Mouse (Mus musculus) heart, postnatal 36 days (tissue): ENCODE measurements around the gene Slc25a18. TPM values are rescaled to one million over a fixed set of nuclear protein-coding genes. Genes with fewer than 3 reads are reported as not detected.

Source experiments
- DNase-seq, 2 experiments: peaks; one replicate each; pipeline ENCODE4 v3.0.0; 2021 to 2022
- intact Hi-C: fragments of 180-260 bp; cut with DNase I; formaldehyde crosslinking; loops from one replicate; pipeline ENCODE4 v1.15.1; 2025
- total RNA-seq, 2 experiments: library from RNA; stranded (reverse); gene quantifications; 2 replicates each; pipeline ENCODE4 v1.2.3; 2021

Slc25a18 gene
- under 1 TPM in 1 of 2 experiments, not detected in 1; 0.25 TPM for total RNA-seq

GRCm38 (mm10) chr6:120773149-120773628 is at the start of gene Slc25a18:
Gene Slc25a18, plus strand, starts transcription at chr6:120773578.
- intact Hi-C loops, result no loop called here
- no peak for DNase-seq

GRCm38 (mm10) chr6:120725986-120726385 is 47.4 kb upstream of the Slc25a18 start:
- no peak for DNase-seq
- intact Hi-C loops, result no loop called here

- DNase-seq, result no peak
Observed at GRCm38 (mm10) chr6:120736011-120736410, 37.4 kb upstream of the Slc25a18 start.

GRCm38 (mm10) chr6:120736566-120736965 is 36.8 kb upstream of the Slc25a18 start:
- intact Hi-C loops, result loop anchor here (1.0 to 5.0 kb wide), 4 partner anchors 69 to 197 kb away; partner anchors contain the start of gene Cecr2
- DNase-seq, result peak in 1 of 2 experiments; percentile 15

More at GRCm38 (mm10) chr6:120736011-120736410, 37.4 kb upstream of the Slc25a18 start:
- intact Hi-C loops, result loop anchor here (1.0 to 5.0 kb wide), 4 partner anchors 69 to 197 kb away; partner anchors contain the start of gene Cecr2

GRCm38 (mm10) chr6:120743130-120743529 is 30.2 kb upstream of the Slc25a18 start:
- DNase-seq, result no peak
- intact Hi-C loops, result no loop called here

GRCm38 (mm10) chr6:120744266-120744665 is 29.1 kb upstream of the Slc25a18 start:
- DNase-seq, result no peak
- intact Hi-C loops, result no loop called here

GRCm38 (mm10) chr6:120746416-120746815 is 27.0 kb upstream of the Slc25a18 start:
- intact Hi-C loops, result no loop called here

GRCm38 (mm10) chr6:120761151-120761550 is 12.2 kb upstream of the Slc25a18 start:
- intact Hi-C loops, result no loop called here
- no peak for DNase-seq

More at GRCm38 (mm10) chr6:120746416-120746815, 27.0 kb upstream of the Slc25a18 start:
- DNase-seq, result no peak

- intact Hi-C loops, result no loop called here
- DNase-seq, result no peak
Observed at GRCm38 (mm10) chr6:120769972-120770371, 3.4 kb upstream of the Slc25a18 start.

GRCm38 (mm10) chr6:120771366-120771765 is 2.0 kb upstream of the Slc25a18 start:
- intact Hi-C loops, result no loop called here
- no peak for DNase-seq

- DNase-seq, result no peak
- intact Hi-C loops, result no loop called here
Observed at GRCm38 (mm10) chr6:120772025-120772424, 1.4 kb upstream of the Slc25a18 start.

- intact Hi-C loops, result no loop called here
Observed at GRCm38 (mm10) chr6:120773763-120774162, 385 bp downstream of the Slc25a18 start.

GRCm38 (mm10) chr6:120776286-120776685 is 2.9 kb downstream of the Slc25a18 start:
- intact Hi-C loops, result no loop called here
- no peak for DNase-seq

More at GRCm38 (mm10) chr6:120773763-120774162, 385 bp downstream of the Slc25a18 start:
- no peak for DNase-seq

- no peak for DNase-seq
- intact Hi-C loops, result no loop called here
Observed at GRCm38 (mm10) chr6:120777533-120777932, 4.2 kb downstream of the Slc25a18 start.

GRCm38 (mm10) chr6:120778226-120778625 is 4.8 kb downstream of the Slc25a18 start:
- DNase-seq, result no peak

GRCm38 (mm10) chr6:120782948-120783347 is 9.6 kb downstream of the Slc25a18 start:
- DNase-seq, result no peak
- intact Hi-C loops, result no loop called here

More at GRCm38 (mm10) chr6:120778226-120778625, 4.8 kb downstream of the Slc25a18 start:
- intact Hi-C loops, result no loop called here

GRCm38 (mm10) chr6:120784351-120784750 is 11.0 kb downstream of the Slc25a18 start:
- intact Hi-C loops, result no loop called here
- no peak for DNase-seq

- intact Hi-C loops, result no loop called here
Observed at GRCm38 (mm10) chr6:120788068-120788607, 14.8 kb downstream of the Slc25a18 start.

GRCm38 (mm10) chr6:120788904-120789303 is 15.5 kb downstream of the Slc25a18 start:
- intact Hi-C loops, result no loop called here
- DNase-seq, result no peak

More at GRCm38 (mm10) chr6:120788068-120788607, 14.8 kb downstream of the Slc25a18 start:
- DNase-seq, result no peak

- intact Hi-C loops, result no loop called here
- DNase-seq, result no peak
Observed at GRCm38 (mm10) chr6:120790153-120790552, 16.8 kb downstream of the Slc25a18 start.

GRCm38 (mm10) chr6:120790717-120791116 is 17.3 kb downstream of the Slc25a18 start:
- intact Hi-C loops, result no loop called here
- DNase-seq, result no peak

GRCm38 (mm10) chr6:120792947-120793346 is 19.6 kb downstream of the Slc25a18 start:
- intact Hi-C loops, result no loop called here
- no peak for DNase-seq
